8 mouse cellular contexts compared by ENCODE assay signal in the genomic region with DNA sequence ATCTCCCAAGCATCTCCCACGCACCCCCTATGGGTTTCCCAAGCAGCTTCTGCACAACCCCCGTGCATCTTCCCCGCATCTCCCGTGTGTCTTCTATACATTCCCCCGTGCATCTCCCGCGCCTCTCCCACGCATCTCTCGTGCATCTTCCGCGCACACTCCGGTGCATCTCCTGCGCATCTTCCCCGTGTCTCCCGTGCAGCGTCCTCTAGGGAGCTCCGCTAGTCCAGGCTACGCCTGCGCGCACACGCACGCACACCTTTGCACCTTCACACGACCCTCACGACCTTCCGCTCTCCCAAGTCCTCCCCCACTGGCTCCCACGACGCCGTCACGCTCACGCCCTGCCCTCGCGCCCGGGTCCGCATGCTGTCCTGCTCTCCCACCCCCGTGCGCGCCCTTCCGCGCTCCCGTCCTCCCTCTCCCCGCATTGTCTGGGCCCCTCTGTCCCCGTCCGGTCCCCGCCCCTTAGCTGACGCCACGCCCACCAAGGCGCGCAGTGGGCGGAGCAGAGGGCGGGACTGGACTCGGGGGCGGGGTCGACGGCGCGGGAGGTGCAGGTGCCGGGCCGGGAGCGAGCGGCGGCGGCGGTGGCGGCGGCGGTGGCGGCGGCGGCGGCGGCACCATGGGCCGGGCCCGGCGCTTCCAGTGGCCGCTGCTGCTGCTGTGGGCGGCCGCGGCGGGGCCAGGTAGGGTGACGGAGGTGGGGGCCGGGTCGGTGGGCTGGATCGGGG. TPM values are rescaled to one million over a fixed set of nuclear protein-coding genes. Genes with fewer than 3 reads are reported as not detected.
DNase-seq lines count a peak whose midpoint lies in the region; ATAC-seq and TF ChIP-seq lines count a peak whose summit lies in the region.

A gene (plus strand): TSS at position 550 of the 734 bp plus-strand sequence.

- H3K4me2 ChIP-seq in forebrain, embryonic 11.5 days (ENCODE audit: low read depth, low read length, severe bottlenecking) = peak within 1 kb of the TSS; percentile 83
- peak within 1 kb of the TSS; percentile 91 for H3K4me2 ChIP-seq in heart, embryonic 15.5 days
- H3K4me2 ChIP-seq in liver, embryonic 14.5 days (ENCODE audit: low read depth) = peak within 1 kb of the TSS; percentile 58
- H3K4me2 ChIP-seq in neural tube, embryonic 12.5 days (replicated peaks) = peak within 1 kb of the TSS; percentile 91

- no peak within 1 kb of the TSS for H3K27ac ChIP-seq in brown adipose tissue, adult 24 weeks (replicated peaks; ENCODE audit: low read depth, low read length)
- peak within 1 kb of the TSS; percentile 31; the same call in 1 of the 2 replicates for H3K27ac ChIP-seq in forebrain, embryonic 11.5 days (ENCODE audit: low read depth, low read length)
- no peak within 1 kb of the TSS for H3K27ac ChIP-seq in heart, embryonic 15.5 days
- no peak within 1 kb of the TSS for H3K27ac ChIP-seq in liver, embryonic 14.5 days
- H3K27ac ChIP-seq in neural tube, embryonic 12.5 days = peak within 1 kb of the TSS; percentile 53; the same call in 1 of the 2 replicates

- H3K9ac ChIP-seq in forebrain, embryonic 11.5 days (ENCODE audit: low read length) = peak within 1 kb of the TSS; percentile 82
- peak within 1 kb of the TSS; percentile 58 for H3K9ac ChIP-seq in heart, embryonic 15.5 days
- H3K9ac ChIP-seq in liver, embryonic 14.5 days (replicated peaks) = no peak within 1 kb of the TSS; the same call in 1 of the 2 replicates
- peak within 1 kb of the TSS; percentile 96 for H3K9ac ChIP-seq in neural tube, embryonic 12.5 days

- H3K27me3 ChIP-seq in forebrain, embryonic 11.5 days (ENCODE audit: control insufficient read depth, insufficient read depth, low read length) = no peaks in the 10 kb centered on the region; the same call in 1 of the 2 replicates
- peaks cover 69% of the 10 kb centered on the region for H3K27me3 ChIP-seq in heart, embryonic 15.5 days
- H3K27me3 ChIP-seq in liver, embryonic 14.5 days (ENCODE audit: control insufficient read depth, insufficient read depth, low read length) = peaks cover 38% of the 10 kb centered on the region
- no peaks in the 10 kb centered on the region for H3K27me3 ChIP-seq in neural tube, embryonic 12.5 days (replicated peaks)

- H3K4me3 ChIP-seq in brown adipose tissue, adult 24 weeks (ENCODE audit: insufficient read depth, low read depth, low read length) = peak within 1 kb of the TSS; percentile 66
- peak within 1 kb of the TSS; percentile 73 for H3K4me3 ChIP-seq in forebrain, embryonic 11.5 days (ENCODE audit: low read depth, low read length)
- peak within 1 kb of the TSS; percentile 62 for H3K4me3 ChIP-seq in heart, embryonic 15.5 days
- peak within 1 kb of the TSS; percentile 41 to 54 for H3K4me3 ChIP-seq in liver, embryonic 14.5 days (ENCODE audit: insufficient read depth in 1 of 2, low read depth in 2 of 2, low read length in 2 of 2)
- peak within 1 kb of the TSS; percentile 83 for H3K4me3 ChIP-seq in neural tube, embryonic 12.5 days

- H3K4me1 ChIP-seq in brown adipose tissue, adult 24 weeks (ENCODE audit: control insufficient read depth, insufficient read depth, insufficient read length, low read length) = peaks cover 3% of the 10 kb centered on the region; the same call in 1 of the 2 replicates
- H3K4me1 ChIP-seq in forebrain, embryonic 11.5 days (replicated peaks; ENCODE audit: control insufficient read depth, insufficient read depth, low read length) = peaks cover 13% of the 10 kb centered on the region; the same call in 1 of the 2 replicates
- H3K4me1 ChIP-seq in heart, embryonic 15.5 days (replicated peaks) = peaks cover 14% of the 10 kb centered on the region
- H3K4me1 ChIP-seq in liver, embryonic 14.5 days (replicated peaks; ENCODE audit: control insufficient read depth in 2 of 2, insufficient read depth in 2 of 2, low read length in 1 of 2) = peaks cover 0 to 2% of the 10 kb centered on the region in 2 experiments; a peak in 1 of 4 replicates
- peaks cover 51% of the 10 kb centered on the region for H3K4me1 ChIP-seq in neural tube, embryonic 12.5 days

- TF ChIP-seq EP300 in liver, embryonic 14.5 days (IDR thresholded peaks at IDR 0.05; ENCODE audit: low read depth) = no peak

- 1% methylated on average over 63 of the region's 83 CpGs for WGBS in forebrain, embryonic 11.5 days
- WGBS in heart, embryonic 15.5 days = under 1% methylated on average over 78 of the region's 83 CpGs
- under 1% methylated on average over 75 of the region's 83 CpGs for WGBS in liver, embryonic 14.5 days (ENCODE audit: insufficient replicate concordance)
- 1% methylated on average over 80 of the region's 83 CpGs for WGBS in neural tube, embryonic 12.5 days

- TF ChIP-seq CTCF in liver, embryonic 14.5 days (IDR thresholded peaks at IDR 0.05; ENCODE audit: low read depth) = no peak

- peak; percentile 87 for ATAC-seq in forebrain, embryonic 11.5 days (replicated peaks; ENCODE audit: low FRiP score)
- peak; percentile 77 for ATAC-seq in heart, embryonic 15.5 days (replicated peaks; ENCODE audit: insufficient number of reproducible peaks, insufficient read depth, low FRiP score, low read depth)
- ATAC-seq in liver, embryonic 14.5 days (ENCODE audit: insufficient read depth) = peak; percentile 70
- ATAC-seq in neural tube, embryonic 12.5 days (ENCODE audit: low FRiP score, low read depth) = peak; percentile 88

- H3K9me3 ChIP-seq in forebrain, embryonic 11.5 days (ENCODE audit: control insufficient read depth, low read length) = no peaks in the 10 kb centered on the region
- no peaks in the 10 kb centered on the region for H3K9me3 ChIP-seq in heart, embryonic 15.5 days (replicated peaks)
- H3K9me3 ChIP-seq in liver, embryonic 14.5 days (ENCODE audit: control insufficient read depth, low read length) = no peaks in the 10 kb centered on the region; the same call in 1 of the 2 replicates
- H3K9me3 ChIP-seq in neural tube, embryonic 12.5 days = no peaks in the 10 kb centered on the region

- no peaks in the 10 kb centered on the region for H3K36me3 ChIP-seq in forebrain, embryonic 11.5 days (ENCODE audit: control insufficient read depth, insufficient read depth, low read length)
- H3K36me3 ChIP-seq in heart, embryonic 15.5 days = no peaks in the 10 kb centered on the region
- H3K36me3 ChIP-seq in liver, embryonic 14.5 days (replicated peaks; ENCODE audit: control insufficient read depth, insufficient read depth, low read depth) = no peaks in the 10 kb centered on the region
- H3K36me3 ChIP-seq in neural tube, embryonic 12.5 days = no peaks in the 10 kb centered on the region

- DNase-seq in CD4-positive, CD25-positive, alpha-beta regulatory T cell, adult 2 months (ENCODE audit: low read depth, low spot score) = peak; percentile 89
- DNase-seq in forebrain, embryonic 11.5 days (ENCODE audit: low spot score) = peak; percentile 97
- DNase-seq in kidney, postnatal 14 days = peak; percentile 91
- peak in 2 of 3 experiments; percentile 39 for DNase-seq in liver, embryonic 14.5 days (ENCODE audit: low read depth in 3 of 3, low spot score in 3 of 3)
- peak; percentile 74 for DNase-seq in telencephalon, adult 2 months (ENCODE audit: low read depth, low spot score)

RNA-seq across cellular contexts. Expression of the gene that starts here (rescaled TPM):
- polyA plus RNA-seq in brown adipose tissue, adult 24 weeks (2012; ENCODE audit: insufficient read depth, insufficient read length, missing spikeins) = 3.1 and 3.5 TPM in 2 replicates
- 7.1 and 8.9 TPM in 2 replicates for polyA plus RNA-seq in forebrain, embryonic 11.5 days (2014; fragmentation: Nextera tagmentation; extraction: Ambion mirVana)
- polyA plus RNA-seq in heart, embryonic 15.5 days (2015; fragmentation: Nextera tagmentation; extraction: Ambion mirVana) = 1.3 and 2.0 TPM in 2 replicates
- polyA plus RNA-seq in liver, embryonic 14.5 days (2012; rRNA removed) = 0.43 and 0.48 TPM in 2 replicates
- 0.05 TPM in 1 of 2 replicates, not detected in the other for polyA plus RNA-seq in liver, embryonic 14.5 days (2014; fragmentation: Nextera tagmentation; extraction: Ambion mirVana)
- polyA plus RNA-seq in neural tube, embryonic 12.5 days (2016; fragmentation: Nextera tagmentation; extraction: Ambion mirVana) = 42.8 and 60.0 TPM in 2 replicates

Comparison
In these comparisons a context has a peak if more than half of its experiments do, and no peak if none do; other contexts are left out.
1. Peak in DNase-seq, ATAC-seq, H3K4me3 ChIP-seq and H3K4me2 ChIP-seq in liver, embryonic 14.5 days; RNA of the gene not detected or under 1 TPM.
2. DNase-seq: peak in every context shown above with its lines; median percentile 97 in forebrain, embryonic 11.5 days; 91 in kidney, postnatal 14 days; 89 in CD4-positive, CD25-positive, alpha-beta regulatory T cell, adult 2 months; 74 in telencephalon, adult 2 months; 39 in liver, embryonic 14.5 days.
3. H3K27ac ChIP-seq: peak in forebrain, embryonic 11.5 days (single experiment) and neural tube, embryonic 12.5 days (single experiment); none in brown adipose tissue, adult 24 weeks (single experiment), heart, embryonic 15.5 days (single experiment) and liver, embryonic 14.5 days (single experiment).
4. Peak in every context shown above with its lines, with median percentiles within 50 percentile points of each other: H3K4me3 ChIP-seq, ATAC-seq and H3K4me2 ChIP-seq.